Mouse (Mus musculus) midbrain, embryonic 11.5 days (tissue): Measurements from ENCODE around the gene Plekha5. TPM values are rescaled to one million over a fixed set of nuclear protein-coding genes. Genes with fewer than 3 reads are reported as not detected.
"Not testable (repeated sequence)": the region's sequence is repeated elsewhere in the genome, so short reads cannot be mapped to it uniquely, and the experiment has no call there.

Experiments
- ATAC-seq: fragments of 200-750 bp; cut with Nextera tagmentation; 2 replicates; pipeline ENCODE4 v1.8.0; 2017; ENCODE audit warnings: moderate TSS enrichment, moderate library complexity; ENCODE audit not compliant: low FRiP score
- DNase-seq: peaks from one replicate; pipeline ENCODE4 v3.0.0; 2015; ENCODE audit warnings: low spot score; ENCODE audit errors: missing footprints
- H3K27ac ChIP-seq: fragments of 300-500 bp; sonication (generic); 2 replicates; pipeline ENCODE4 v1.5.1; 2014; ENCODE audit warnings: low read depth, low read length
- H3K27me3 ChIP-seq: fragments of 300-500 bp; sonication (generic); 2 replicates; pipeline ENCODE4 v1.6.1; 2014; ENCODE audit warnings: mild to moderate bottlenecking, low read length, moderate library complexity, mixed read lengths; ENCODE audit not compliant: control insufficient read depth, insufficient read depth
- H3K36me3 ChIP-seq: fragments of 300-500 bp; sonication (generic); 2 replicates; pipeline ENCODE4 v1.6.1; 2014; ENCODE audit warnings: mild to moderate bottlenecking, low read length, moderate library complexity, mixed read lengths; ENCODE audit not compliant: control insufficient read depth, insufficient read depth
- H3K4me1 ChIP-seq: fragments of 300-500 bp; sonication (generic); 2 replicates; pipeline ENCODE4 v1.6.1; 2014; ENCODE audit warnings: low read length; ENCODE audit not compliant: control insufficient read depth, insufficient read depth
- H3K4me2 ChIP-seq: fragments of 300-500 bp; sonication (generic); 2 replicates; pipeline ENCODE4 v1.6.1; 2014; ENCODE audit warnings: mild to moderate bottlenecking, moderate library complexity
- H3K4me3 ChIP-seq: fragments of 300-500 bp; sonication (generic); 2 replicates; pipeline ENCODE4 v1.5.1; 2014; ENCODE audit warnings: low read depth, low read length
- H3K9ac ChIP-seq: fragments of 300-500 bp; sonication (generic); 2 replicates; pipeline ENCODE4 v1.6.1; 2014; ENCODE audit warnings: low read length
- H3K9me3 ChIP-seq: fragments of 300-500 bp; sonication (generic); 2 replicates; pipeline ENCODE4 v1.6.1; 2016; ENCODE audit warnings: low read length; ENCODE audit not compliant: control insufficient read depth
- WGBS: fragments of 180-500 bp; shearing (Covaris S2); extraction: QIAGEN DNeasy Blood & Tissue Kit; methylation state at CpG from one replicate; pipeline ENCODE4 v1.1.7; 2014; 5-methylcytosine and 5-hydroxymethylcytosine counted together
- polyA plus RNA-seq: library from polyadenylated mRNA; unstranded; fragments of >200 nt; fragmentation: Nextera tagmentation; extraction: Ambion mirVana; gene quantifications from 2 replicates; pipeline ENCODE4 v1.2.1, GENCODE M21; 2014

Gene Plekha5
- polyA plus RNA-seq, 1 experiment from 2014 or later = 56.9 TPM

DNA sequence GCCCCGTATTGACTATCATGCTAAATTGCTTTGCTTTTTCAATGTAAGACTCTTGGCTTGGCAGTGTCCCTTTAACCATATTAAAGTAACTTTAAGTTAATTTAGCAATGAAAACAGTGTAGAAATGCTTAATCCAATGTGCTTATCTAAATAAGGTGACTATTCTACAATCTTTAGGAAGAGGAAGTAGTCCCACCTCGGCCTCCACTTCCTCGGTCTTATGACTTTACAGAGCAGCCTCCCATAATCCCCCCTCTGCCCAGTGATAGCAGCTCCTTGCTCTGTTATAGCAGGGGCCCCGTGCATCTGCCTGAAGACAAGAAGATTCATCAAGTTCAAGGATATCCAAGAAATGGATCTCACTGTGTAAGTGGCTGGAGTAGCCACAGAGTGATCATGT, 156.3 kb downstream of the Plekha5 start:
- Histone ChIP-seq H3K4me3 (no peak overlapping the region), H3K27ac (no peak overlapping the region), H3K4me2 (no peak overlapping the region), H3K4me1 (no peaks in the 10 kb centered on the region), H3K9me3 (no peaks in the 10 kb centered on the region), H3K9ac (no peak overlapping the region), H3K36me3 (peaks cover 6% of the 10 kb centered on the region; the same call in 1 of the 2 replicates), H3K27me3 (no peaks in the 10 kb centered on the region)
- WGBS = 89% methylated on average over 4 of the region's 4 CpGs
- ATAC-seq = no peak
- no peak for DNase-seq

DNA sequence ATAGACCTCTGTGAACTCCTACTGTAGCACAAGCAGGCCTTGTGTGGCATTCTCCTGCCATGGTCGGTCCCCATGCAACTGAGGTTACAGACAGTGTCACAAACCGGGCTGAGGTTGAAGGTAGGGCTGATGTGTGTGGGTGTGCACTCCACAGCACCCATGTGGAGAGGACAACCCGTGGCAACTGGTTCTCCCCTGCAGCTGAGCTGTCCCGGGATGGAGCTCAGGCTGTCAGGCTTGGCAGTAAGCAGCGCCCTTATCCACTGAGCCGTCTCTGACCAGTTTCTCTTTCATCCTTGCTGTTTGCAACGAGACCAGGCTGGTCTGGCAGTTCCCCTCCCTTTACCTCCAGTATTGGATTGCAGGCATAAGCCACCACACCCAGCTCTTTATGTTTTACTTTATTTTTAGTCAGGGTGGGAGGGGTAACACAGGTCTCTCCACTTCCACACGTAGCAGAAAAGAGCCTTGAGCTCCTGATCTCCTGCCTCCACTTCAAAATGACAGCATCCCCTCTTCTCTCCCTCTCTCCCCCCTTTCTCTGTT, 162.9 kb downstream of the Plekha5 start:
- H3K9me3 ChIP-seq = no peaks in the 10 kb centered on the region
- H3K4me3 ChIP-seq = no peak overlapping the region
- DNase-seq (no peak), ATAC-seq (peak; percentile 53; the same call in 1 of the 2 replicates)
- H3K4me1 ChIP-seq = no peaks in the 10 kb centered on the region
- no peak overlapping the region for H3K9ac ChIP-seq
- H3K27me3 ChIP-seq = no peaks in the 10 kb centered on the region
- 84% methylated on average over 8 of the region's 8 CpGs for WGBS
- H3K36me3 ChIP-seq = peaks cover 23% of the 10 kb centered on the region
- H3K4me2 ChIP-seq = no peak overlapping the region
- H3K27ac ChIP-seq = no peak overlapping the region

DNA sequence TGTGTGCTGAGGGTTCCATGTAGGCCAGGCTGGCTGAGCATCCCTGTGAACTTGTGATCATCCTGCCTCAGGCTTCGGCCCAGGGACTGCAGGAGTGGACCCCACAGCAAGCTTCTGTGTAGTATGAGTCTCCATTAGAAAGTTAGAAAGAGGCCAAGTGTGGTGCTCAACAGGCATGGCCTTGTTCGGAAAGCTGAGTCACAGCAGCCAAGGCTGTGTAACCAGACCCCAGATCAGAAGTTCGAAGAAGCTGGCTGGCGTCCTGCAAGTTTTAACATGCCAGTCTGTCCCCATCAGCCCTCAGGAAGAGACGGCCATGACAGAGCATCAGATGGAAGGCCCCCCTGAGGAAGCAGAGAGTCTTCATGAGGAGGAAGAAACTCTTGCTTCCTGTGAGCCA, 167.5 kb downstream of the Plekha5 start:
- no peak overlapping the region for H3K27ac ChIP-seq
- no peak overlapping the region for H3K4me2 ChIP-seq
- 86% methylated on average over 5 of the region's 5 CpGs for whole genome bisulfite sequencing
- H3K9me3 ChIP-seq = no peaks in the 10 kb centered on the region
- H3K4me1 ChIP-seq = no peaks in the 10 kb centered on the region
- H3K27me3 ChIP-seq = no peaks in the 10 kb centered on the region
- H3K4me3 ChIP-seq = no peak overlapping the region
- H3K9ac ChIP-seq = no peak overlapping the region
- no peak for DNase-seq
- no peak for ATAC-seq
- peaks cover 32% of the 10 kb centered on the region for H3K36me3 ChIP-seq

GRCm38 (mm10) chr6:140592713-140593112, 168.9 kb downstream of the Plekha5 start:
- Histone ChIP-seq H3K4me2 (no peak overlapping the region), H3K9me3 (no peaks in the 10 kb centered on the region), H3K27ac (no peak overlapping the region), H3K4me3 (no peak overlapping the region), H3K27me3 (no peaks in the 10 kb centered on the region), H3K9ac (no peak overlapping the region), H3K4me1 (peaks cover 2% of the 10 kb centered on the region), H3K36me3 (peaks cover 24% of the 10 kb centered on the region)
- ATAC-seq = no peak
- WGBS = 92% methylated on average over 8 of the region's 8 CpGs
- DNase-seq = no peak

DNA sequence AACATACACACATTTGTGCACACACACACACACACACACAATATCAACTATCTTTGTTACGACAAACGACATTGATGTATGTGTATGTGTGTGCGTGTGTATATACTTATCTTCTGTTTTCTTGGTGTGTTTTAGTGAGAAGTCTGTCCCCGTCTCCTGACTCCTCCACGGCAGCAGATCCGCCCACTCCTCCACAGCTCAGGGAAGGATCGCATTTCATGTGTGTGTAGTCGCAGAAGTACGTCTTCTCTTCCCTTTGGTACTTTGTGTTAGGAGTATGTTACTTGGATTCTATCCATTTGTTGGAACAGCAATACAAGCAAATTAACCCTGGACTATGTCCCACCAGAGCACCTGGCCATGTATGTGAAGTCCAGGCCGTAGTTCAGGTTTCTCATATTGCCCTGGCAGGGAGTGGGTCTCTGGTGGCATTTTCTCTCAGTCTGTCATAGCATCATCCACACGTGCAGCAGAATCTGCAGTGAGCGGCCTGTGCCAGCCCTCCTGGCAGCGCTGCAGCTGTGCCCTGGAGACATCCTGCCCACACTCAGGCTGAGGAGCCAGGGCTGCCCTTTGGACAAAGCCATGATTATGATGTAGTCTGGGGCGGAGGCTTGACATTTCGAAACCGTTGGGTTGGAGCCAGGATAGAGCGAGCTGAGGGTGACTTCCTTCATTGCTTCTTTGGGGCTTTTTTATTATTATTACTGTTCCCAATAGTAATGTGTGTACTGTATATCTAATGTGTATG, 169.7 kb downstream of the Plekha5 start:
- ATAC-seq (no peak), DNase-seq (no peak)
- Histone ChIP-seq H3K9me3 (no peaks in the 10 kb centered on the region), H3K4me3 (no peak overlapping the region), H3K27ac (no peak overlapping the region), H3K9ac (no peak overlapping the region), H3K27me3 (no peaks in the 10 kb centered on the region), H3K4me1 (peaks cover 8% of the 10 kb centered on the region), H3K36me3 (peaks cover 15% of the 10 kb centered on the region), H3K4me2 (no peak overlapping the region)
- 90% methylated on average over 17 of the region's 17 CpGs for WGBS

DNA sequence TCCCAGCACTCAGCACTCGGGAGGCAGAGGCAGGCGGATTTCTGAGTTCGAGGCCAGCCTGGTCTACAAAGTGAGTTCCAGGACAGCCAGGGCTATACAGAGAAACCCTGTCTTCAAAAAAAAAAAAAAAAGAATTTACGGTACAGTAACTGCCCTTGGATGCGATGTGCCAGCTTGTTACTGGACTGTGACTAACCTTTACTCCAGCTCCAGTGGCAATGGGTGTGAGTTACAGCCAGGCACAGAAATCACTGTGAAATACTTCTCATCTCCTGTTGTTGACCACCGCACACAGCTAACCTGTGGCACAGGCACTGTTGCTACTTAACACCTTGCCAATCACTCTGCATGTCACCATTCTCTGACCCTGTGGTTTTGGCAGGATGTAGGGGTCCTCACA, 171.7 kb downstream of the Plekha5 start:
- not testable (repeated sequence) for H3K27me3 ChIP-seq, ATAC-seq, H3K36me3 ChIP-seq, H3K4me3 ChIP-seq, H3K27ac ChIP-seq, H3K9ac ChIP-seq, H3K9me3 ChIP-seq, DNase-seq, H3K4me2 ChIP-seq
- H3K4me1 ChIP-seq = peaks cover 11% of the 10 kb centered on the region
- WGBS = 96% methylated on average over 6 of the region's 6 CpGs

DNA sequence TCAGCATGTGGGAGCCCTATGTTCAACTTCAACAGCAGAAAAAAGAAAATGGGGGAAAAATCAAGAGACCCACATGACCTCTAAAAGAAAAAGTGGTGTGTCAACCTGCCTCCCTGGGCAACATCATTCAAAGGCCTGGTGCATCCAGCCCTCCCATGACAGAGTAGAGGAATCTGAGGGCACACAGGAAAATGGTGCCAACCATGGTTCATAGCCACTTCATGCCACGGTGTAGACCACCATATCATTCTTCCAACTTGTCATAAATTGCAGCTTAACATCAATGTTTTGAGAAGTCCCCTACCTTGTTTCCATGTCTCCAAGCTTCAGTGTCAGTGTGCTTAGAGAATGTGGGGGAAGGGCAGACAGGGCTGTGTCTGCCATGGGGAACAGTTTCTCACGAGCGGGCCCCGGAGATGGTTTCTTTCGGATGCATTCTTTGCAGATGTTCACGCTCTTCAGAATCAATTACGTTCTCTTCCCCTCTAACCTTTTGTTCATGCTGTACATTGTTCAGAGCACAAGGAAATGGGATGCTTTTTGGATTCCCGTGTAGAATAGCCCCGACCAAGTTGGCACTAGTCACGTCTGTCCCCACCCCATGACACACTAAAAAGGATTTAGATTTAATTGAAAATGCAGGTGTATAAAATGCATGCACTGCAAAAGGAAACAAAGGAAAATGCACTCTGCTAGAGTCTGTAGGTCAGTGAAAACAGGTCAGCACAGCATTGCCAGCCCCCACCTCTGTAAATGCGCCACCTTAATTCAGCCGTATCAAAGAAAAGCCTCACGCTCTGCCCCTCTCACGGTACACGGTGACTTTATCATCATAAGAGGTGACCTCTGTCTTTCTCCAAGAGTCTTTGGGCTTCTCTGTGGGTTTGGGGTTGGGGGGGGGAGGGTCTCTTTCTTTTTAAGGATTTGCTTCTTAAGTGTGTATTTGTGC, 173.8 kb downstream of the Plekha5 start:
- Histone ChIP-seq H3K9me3 (no peaks in the 10 kb centered on the region), H3K4me3 (no peak overlapping the region), H3K36me3 (peaks cover 7% of the 10 kb centered on the region; the same call in 1 of the 2 replicates), H3K9ac (no peak overlapping the region), H3K27ac (peak overlapping the region; percentile 58), H3K4me2 (no peak overlapping the region), H3K4me1 (peaks cover 11% of the 10 kb centered on the region), H3K27me3 (no peaks in the 10 kb centered on the region)
- peak; percentile 88 for ATAC-seq
- 42% methylated on average over 15 of the region's 15 CpGs for WGBS
- DNase-seq = peak; percentile 90

GRCm38 (mm10) chr6:140598516-140598915, 174.7 kb downstream of the Plekha5 start:
- Histone ChIP-seq H3K4me3 (no peak overlapping the region), H3K4me1 (peaks cover 16% of the 10 kb centered on the region), H3K27me3 (no peaks in the 10 kb centered on the region), H3K9ac (no peak overlapping the region), H3K27ac (peak overlapping the region; percentile 3; the same call in 1 of the 2 replicates), H3K4me2 (no peak overlapping the region), H3K36me3 (peaks cover 7% of the 10 kb centered on the region; the same call in 1 of the 2 replicates), H3K9me3 (no peaks in the 10 kb centered on the region)
- 82% methylated on average over 9 of the region's 9 CpGs for WGBS
- DNase-seq (no peak), ATAC-seq (no peak)
